Mouse (Mus musculus) erythroblast, embryonic 14.5 days (primary cell): ENCODE data around the gene Apbb1ip.

Source experiments
- GATA1 ChIP-seq: IDR thresholded peaks from 2 replicates; pipeline ENCODE4 v1.6.1; 2012; ENCODE audit warnings: low read length, inconsistent platforms, mixed read lengths
- TAL1 ChIP-seq: IDR thresholded peaks from 3 replicates; pipeline ENCODE4 v1.6.1; 2012; ENCODE audit warnings: low read length, inconsistent platforms, mixed read lengths

DNA sequence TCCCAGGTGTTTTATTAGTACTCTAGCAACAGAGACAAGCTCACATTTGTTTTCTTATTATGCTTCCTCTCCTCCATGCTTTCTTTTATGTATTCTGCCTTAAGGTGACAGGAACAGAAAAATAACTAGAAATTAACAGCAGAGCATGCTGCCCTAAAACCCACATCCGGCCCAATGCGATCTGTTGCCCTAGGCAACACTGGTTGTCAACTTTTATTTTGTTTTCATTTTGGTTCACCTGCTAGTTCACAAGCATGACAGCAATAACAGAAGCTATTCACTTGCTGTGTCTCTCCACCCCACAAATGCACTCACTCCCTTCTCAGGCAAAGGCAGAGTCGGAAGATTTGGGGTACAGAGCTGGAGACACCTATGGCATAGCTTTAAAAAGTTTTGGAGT lies 10.3 kb downstream of the Apbb1ip start:
- TF ChIP-seq TAL1 (no peak), GATA1 (no peak)
